Mouse (Mus musculus) testis, postnatal 14 days (tissue): Measurements from ENCODE around the gene 9430097D07Rik.

ENCODE experiments used
- DNase-seq: peaks from one replicate; pipeline ENCODE4 v3.0.0; 2021; ENCODE audit warnings: low spot score

The 9430097D07Rik gene

GRCm38 (mm10) chr2:32559570-32559969 is 15.9 kb downstream of the 9430097D07Rik start:
- DNase-seq = peak; percentile 81

- no peak for DNase-seq
Observed at GRCm38 (mm10) chr2:32556019-32556418, 19.5 kb downstream of the 9430097D07Rik start.

- no peak for DNase-seq
Observed at GRCm38 (mm10) chr2:32555484-32555883, 20.0 kb downstream of the 9430097D07Rik start.

GRCm38 (mm10) chr2:32553592-32554148 is 21.8 kb downstream of the 9430097D07Rik start:
- no peak for DNase-seq

GRCm38 (mm10) chr2:32551236-32551635 is 24.2 kb downstream of the 9430097D07Rik start:
- DNase-seq = no peak

GRCm38 (mm10) chr2:32549764-32550163 is 25.7 kb downstream of the 9430097D07Rik start:
- peak; percentile 51 for DNase-seq

- DNase-seq = no peak
Observed at GRCm38 (mm10) chr2:32549171-32549570, 26.3 kb downstream of the 9430097D07Rik start.

GRCm38 (mm10) chr2:32547964-32548739 is 27.3 kb downstream of the 9430097D07Rik start:
- DNase-seq = no peak

- DNase-seq = no peak
Observed at GRCm38 (mm10) chr2:32547380-32547779, 28.1 kb downstream of the 9430097D07Rik start.

GRCm38 (mm10) chr2:32546951-32547350 is 28.5 kb downstream of the 9430097D07Rik start:
- no peak for DNase-seq

- no peak for DNase-seq
Observed at GRCm38 (mm10) chr2:32543031-32543449, 32.4 kb downstream of the 9430097D07Rik start.

- peak; percentile 74 for DNase-seq
Observed at GRCm38 (mm10) chr2:32541986-32542573, 33.4 kb downstream of the 9430097D07Rik start.

GRCm38 (mm10) chr2:32541333-32541908 is 34.1 kb downstream of the 9430097D07Rik start:
- peak; percentile 62 for DNase-seq

GRCm38 (mm10) chr2:32539452-32539981 is 36.0 kb downstream of the 9430097D07Rik start:
- DNase-seq = no peak

GRCm38 (mm10) chr2:32538461-32538860 is 37.0 kb downstream of the 9430097D07Rik start:
- DNase-seq = no peak

- no peak for DNase-seq
Observed at GRCm38 (mm10) chr2:32537941-32538340, 37.5 kb downstream of the 9430097D07Rik start.

GRCm38 (mm10) chr2:32537360-32537905 is 38.1 kb downstream of the 9430097D07Rik start:
- peak; percentile 37 for DNase-seq

GRCm38 (mm10) chr2:32536634-32537359 is 38.7 kb downstream of the 9430097D07Rik start:
- peak; percentile 38 for DNase-seq

GRCm38 (mm10) chr2:32536086-32536633 is 39.3 kb downstream of the 9430097D07Rik start:
- peak; percentile 39 for DNase-seq

GRCm38 (mm10) chr2:32535501-32535991 is 39.9 kb downstream of the 9430097D07Rik start:
- DNase-seq = peak; percentile 78
